Mouse (Mus musculus) cerebellum, adult 18-20 months (tissue): ENCODE data around the gene Nav2.

Experiments
- DNase-seq, 2 experiments: peaks; one replicate each; pipeline ENCODE4 v3.0.0; 2021

Nav2 gene

GRCm38 (mm10) chr7:49257234-49257906 is 348.9 kb downstream of the Nav2 start:
- DNase-seq: peak in 1 of 2 experiments; percentile 45

DNA sequence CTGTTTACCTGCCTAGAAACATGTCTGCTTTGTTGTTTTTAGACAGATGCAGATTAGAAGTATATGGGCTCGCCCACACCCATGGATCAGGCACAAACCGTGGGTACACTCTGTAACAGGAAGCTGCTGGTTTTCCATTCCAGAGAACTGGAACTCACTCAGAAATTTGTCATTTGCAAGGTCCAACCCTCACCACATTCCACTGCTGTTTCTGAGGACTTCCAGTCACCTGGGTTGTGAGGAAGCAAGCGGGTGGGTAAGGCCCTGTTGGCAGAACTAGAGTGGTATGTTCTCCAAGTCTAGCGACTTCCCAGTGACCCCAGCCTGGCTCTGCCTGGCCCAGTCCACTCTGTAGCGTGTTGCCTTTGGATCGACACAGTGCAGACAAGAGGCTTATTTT is 349.6 kb downstream of the Nav2 start:
- peak; percentile 20 to 31 for DNase-seq

GRCm38 (mm10) chr7:49261941-49262511 is 353.5 kb downstream of the Nav2 start:
- peak; percentile 69 to 71 for DNase-seq

DNA sequence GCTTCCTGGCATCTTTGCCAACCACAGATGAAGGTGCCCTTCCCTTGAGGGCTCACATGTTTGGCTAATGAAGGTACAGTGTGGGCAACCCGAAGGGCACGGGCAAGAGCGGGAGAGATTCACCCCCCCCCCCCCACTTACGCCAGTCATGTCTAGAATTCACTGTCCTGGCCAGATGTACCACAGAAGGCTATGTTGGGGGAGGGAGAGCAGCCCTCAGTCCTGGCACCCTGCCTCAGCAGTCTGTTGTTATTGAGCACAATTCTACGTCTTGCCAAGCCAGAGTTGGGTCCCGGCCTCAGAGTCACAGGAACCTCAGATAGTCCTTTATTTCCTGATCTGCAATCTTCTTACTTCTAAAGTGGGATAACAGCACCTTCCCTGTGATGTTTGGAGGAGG is 357.9 kb downstream of the Nav2 start:
- peak; percentile 68 to 74 for DNase-seq

DNA sequence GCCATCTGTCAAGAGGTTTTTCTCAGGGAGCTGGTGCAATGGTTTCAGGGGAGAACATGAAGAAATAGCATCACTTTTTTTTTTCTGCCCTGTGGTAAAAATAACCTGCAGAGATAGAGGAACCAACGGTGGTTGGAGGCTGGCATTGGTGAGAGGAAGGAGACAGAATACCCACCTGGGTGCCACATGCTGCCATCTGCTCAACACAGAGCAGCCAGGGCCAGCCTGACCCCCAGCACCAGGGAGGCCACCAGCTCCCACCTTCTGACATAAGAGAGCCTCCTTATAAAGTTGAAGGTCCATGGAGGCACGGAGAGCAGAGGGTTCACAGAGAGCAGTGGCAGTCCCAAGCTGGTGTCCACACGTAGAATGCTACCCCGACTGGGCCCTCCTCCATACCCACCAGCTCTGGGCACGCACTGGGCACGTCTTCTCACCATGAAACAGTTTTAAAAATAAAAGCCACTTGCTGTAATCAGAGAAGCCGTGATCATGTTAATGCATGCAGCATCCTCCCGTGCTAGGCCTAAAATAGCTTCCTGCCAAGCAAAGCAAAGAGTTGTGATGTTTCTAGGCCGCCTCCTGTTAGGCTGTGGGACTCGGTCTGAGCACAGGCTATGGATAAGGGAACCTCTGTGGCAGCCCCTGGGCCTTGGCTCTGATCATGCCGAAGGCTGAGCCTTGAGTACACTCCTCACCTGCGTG is 359.3 kb downstream of the Nav2 start:
- peak; percentile 80 to 82 for DNase-seq

DNA sequence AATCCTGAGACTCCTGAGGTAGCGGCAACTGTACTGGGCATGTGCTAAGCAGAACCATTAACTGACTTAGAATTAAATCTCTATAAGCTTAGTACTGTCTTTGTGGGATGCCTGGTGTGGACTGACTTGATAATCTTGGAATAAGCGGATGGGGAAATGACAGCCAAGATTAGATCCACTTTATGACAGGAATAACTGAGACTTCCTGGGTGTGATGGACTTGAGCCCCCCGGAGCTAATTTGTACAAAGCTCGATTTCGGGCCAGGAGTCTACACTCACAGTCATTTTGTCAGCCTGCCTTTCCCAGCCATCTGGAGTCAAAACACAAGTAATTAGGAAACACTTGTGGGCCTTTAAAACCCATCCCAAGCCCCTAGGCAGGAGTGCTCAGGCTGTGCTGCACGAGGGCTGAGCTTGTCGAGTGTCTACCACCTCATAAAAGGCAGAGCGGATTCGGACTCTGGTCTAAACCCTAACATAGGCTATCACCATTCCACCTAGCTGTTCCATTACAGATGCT is 359.9 kb downstream of the Nav2 start:
- DNase-seq: no peak

GRCm38 (mm10) chr7:49270855-49271254 is 362.3 kb downstream of the Nav2 start:
- DNase-seq: no peak

DNA sequence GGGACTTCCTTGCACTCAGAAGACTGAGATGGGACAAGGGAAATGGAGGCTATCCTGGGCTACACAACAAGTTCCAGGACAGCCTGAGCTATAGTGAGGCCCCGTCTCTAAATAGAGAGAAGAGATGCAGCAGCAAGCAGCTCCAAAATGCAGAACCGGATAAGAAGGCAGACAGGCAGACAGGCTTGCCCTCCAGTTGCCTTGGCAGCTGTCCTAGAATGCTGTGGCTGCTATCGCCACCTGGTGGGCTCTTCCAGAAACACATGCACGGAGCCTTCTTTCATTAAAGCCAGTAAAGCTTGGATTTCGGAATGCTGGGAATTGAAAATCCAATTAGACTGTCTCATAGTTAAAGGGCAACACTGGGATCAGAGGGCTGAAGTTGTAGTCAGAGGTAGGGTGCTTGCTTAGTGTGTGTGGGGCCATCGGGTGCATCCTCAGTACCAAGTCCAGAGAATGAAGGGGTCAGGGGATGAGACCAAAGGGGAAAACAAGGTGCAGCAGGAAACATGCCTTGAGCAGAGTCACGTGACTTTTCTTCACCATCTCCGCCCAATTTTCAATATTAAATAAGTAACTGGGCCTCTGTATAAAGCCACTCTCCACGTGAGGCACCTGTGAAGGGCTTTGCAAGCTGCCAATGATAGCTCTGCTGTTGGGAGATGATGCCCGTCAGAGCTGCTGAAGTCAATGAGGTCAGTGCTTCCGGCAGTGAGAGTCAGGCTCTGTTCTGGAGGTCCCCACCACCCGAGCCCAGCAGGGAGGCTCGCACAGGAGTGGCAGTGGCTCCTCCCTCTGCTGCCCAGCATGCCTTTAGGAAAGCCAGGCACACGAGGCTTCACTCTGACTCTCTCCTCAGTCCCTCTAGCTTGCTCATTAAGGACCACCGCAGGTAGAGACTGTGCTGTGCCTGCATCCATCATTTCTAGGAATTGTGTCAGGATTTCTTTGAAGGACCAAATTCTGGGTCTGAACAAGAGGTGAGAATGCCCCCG is 364.2 kb downstream of the Nav2 start:
- peak; percentile 76 to 91 for DNase-seq

DNA sequence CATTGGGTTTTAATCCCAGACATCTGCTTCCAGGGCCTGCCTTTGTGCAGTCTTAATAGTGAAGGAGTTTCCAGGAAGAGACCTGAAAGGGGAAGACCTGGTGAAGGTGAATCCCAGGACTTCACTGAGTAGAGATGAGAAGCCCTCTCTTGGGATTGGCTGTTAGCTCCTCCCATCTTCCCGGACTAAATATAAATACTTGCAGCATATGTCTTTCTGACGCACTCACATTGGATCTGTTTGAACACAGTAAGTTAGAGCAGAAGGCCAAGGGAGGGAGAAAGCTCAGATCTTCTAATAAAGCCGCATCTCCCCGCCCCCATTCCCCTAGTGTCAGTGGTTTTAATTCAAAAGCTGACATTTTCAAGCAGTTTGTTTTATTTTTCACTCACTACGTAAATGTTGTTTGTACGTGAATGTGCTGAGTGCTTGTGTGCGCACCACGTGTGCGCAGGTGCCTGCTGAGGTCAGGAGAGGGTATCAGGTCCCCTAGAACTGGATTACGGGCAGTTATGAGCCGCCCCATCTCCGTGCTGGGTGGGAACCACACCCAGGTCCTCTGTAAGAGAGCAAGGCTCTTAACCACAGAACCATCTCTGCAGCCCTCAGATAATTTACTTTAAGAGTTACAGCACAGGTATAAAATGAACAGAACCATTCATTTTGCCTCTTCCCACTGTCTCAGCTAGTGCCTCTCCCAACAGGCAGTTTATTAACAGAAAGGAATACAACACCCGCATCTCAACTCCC is 365.6 kb downstream of the Nav2 start:
- no peak for DNase-seq

GRCm38 (mm10) chr7:49274676-49275075 is 366.2 kb downstream of the Nav2 start:
- DNase-seq: peak; percentile 67 to 78

DNA sequence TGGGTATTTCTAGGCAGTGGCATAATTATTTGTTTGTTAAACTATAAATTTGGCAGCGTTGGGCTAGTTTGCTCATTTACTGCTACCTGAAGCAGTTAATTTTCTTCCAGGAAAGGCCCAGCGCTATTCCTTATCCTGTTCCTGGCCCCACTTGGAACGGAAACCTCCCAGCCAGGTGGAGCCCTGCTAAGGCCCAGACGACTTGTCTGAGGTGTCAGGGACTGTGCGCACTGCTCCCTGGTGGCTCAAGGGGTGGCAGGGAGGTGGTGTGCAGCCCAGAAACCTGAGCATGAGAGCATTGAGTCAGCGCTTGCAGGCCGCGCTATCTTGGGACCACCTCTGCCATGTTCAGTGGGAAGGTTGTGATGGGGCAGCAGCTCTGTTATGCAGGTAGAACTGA is 367.6 kb downstream of the Nav2 start:
- DNase-seq: no peak

DNA sequence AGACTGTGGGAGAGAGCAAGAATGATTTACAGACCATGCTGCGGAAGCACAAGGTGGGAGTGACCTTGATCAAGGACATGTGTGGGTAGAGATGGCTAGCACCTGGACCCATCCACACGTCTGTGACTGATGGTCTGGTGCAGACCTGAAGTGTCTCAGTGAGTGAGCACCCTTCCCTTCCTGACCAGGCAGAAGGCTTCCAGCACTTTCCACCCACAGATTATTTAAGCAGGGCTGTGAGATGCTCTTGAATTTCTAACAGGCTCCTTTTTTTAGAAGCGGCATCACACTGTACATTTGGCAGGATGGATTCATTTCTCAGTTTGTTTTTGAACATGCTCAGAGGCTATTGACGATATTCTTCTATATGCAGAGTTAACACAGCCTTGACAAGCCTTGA is 369.2 kb downstream of the Nav2 start:
- DNase-seq: no peak

DNA sequence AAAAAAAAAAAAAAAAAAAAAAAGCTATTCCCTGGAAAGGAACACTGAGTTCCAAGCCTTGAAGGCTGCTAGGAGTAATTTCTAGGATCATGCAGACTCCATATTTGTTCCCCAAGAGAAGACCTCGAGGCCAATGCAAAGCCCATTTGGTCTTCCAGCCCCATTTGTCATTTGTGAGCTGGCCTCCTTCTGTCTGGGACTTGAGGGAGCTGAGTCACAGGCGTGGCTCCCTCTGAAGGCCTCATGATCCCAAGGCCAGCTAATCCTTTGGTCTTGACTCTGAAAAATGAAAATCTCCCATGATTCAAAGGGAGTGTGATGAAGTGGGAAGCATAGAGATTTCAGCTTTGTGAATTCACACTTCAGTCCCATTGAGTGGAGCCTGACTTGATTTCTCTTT is 370.0 kb downstream of the Nav2 start:
- DNase-seq: no peak

DNA sequence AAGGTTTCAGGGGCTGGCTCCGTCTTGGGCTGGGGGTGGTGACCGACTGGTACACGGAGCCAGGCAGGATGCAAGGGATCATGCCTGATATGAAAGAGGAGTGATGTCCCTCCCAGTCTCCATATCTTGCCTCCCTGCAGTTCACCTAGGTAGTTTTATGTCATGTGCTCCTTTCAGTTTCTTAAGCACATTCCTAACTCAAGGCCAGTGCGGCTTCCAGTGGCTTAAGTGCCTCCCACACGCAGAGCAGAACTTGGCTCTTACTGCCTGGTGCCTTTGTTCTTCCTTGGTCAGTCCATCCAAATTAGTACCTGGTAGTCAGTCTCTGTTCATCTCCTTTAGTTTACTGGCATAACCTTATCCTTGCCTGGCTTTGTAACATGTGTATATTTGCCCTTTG is 371.9 kb downstream of the Nav2 start:
- no peak for DNase-seq

DNA sequence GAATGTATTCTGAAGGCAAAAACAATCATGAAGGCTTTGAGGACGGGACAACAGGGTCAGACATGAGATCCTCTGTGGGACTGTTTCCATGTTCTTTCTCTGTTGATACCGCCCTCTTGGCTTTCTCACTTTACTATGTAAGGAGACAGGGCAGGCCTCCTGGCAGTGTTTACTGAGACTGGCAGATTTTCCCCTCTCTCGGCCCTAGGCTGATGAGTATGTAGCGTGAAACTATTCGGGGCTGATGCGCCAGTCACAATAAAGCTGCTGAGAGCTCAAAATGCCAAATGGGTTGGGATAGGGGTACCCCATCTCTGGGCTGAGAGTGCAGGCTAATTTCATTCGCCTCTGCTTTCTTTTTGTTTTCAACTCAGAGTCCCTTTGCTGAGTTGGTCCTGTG is 373.9 kb downstream of the Nav2 start:
- DNase-seq: no peak

DNA sequence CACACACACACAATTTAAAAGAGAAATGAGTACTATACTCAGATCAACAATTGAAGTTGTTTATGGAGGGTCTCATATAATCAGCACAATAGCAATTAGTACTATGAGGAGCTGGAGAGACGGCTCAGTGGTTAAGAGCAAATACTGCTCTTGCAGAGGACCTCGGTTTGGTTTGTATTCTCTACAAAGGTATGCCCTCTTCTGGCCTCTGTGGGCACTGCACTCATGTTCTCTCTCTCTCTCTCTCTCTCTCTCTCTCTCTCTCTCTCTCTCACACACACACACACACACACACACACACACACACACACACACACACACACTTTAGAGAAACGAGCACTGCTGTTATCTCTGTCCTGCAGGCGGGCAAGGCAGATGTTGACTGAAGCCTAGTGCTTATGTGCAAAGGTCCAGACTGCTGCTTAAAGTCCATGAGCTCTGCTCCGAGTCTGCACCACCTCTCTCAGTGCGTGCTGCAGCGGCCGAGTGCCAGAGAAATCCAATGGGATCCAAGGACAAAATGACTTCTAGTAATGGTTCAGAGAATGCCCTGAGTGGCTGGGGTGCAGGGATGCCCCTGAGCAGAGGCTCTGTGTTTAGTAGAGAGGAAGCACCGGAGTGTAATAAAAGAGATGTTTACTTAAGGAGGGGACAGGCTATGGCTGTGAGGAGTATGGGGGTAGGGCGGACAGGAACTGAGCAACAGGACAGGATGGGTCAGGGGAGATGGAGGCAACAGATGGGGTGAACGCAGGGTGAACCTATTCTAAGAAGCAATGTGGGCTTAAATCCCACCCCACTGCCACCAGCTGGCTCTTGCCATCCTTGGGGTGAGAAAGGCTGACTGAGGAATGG is 375.2 kb downstream of the Nav2 start:
- no peak for DNase-seq

DNA sequence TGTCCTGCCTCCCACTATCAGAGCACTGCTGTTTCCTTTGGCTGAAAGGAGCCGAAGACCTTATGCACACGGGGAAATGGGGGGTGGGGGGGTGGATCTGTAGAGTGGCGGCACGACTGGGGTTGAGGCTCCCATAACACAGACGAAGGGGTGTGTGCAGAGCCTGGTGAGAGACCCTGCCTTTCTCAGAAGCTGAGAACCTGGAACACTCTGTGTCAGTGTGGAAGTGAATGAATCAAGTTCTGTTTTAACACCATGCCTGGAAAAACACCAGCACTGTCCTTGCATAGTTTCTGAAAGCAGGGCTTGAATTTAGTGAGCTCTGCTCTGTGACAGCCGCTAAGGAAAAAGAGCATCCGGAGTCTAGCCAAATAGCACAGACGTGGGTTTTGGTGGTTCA is 379.7 kb downstream of the Nav2 start:
- DNase-seq: no peak

DNA sequence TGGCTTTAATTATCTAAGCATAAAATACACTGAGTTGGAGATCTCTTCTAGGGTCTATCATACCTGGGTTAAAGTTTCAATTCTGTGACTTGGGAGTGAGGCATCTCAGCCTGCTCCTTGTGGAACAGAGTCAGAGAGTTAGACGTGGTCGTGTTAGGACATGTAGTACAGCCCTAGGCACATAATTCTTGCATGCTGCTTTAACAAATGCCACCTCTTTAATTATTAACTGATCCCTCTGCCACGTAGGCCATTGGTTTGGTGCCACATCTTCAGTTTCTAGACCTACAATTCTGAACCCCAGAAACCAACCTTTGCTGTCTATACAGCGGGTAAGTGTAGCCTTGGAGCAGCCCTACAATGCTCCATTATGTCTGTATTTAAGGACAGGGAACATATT is 381.8 kb downstream of the Nav2 start:
- no peak for DNase-seq

DNA sequence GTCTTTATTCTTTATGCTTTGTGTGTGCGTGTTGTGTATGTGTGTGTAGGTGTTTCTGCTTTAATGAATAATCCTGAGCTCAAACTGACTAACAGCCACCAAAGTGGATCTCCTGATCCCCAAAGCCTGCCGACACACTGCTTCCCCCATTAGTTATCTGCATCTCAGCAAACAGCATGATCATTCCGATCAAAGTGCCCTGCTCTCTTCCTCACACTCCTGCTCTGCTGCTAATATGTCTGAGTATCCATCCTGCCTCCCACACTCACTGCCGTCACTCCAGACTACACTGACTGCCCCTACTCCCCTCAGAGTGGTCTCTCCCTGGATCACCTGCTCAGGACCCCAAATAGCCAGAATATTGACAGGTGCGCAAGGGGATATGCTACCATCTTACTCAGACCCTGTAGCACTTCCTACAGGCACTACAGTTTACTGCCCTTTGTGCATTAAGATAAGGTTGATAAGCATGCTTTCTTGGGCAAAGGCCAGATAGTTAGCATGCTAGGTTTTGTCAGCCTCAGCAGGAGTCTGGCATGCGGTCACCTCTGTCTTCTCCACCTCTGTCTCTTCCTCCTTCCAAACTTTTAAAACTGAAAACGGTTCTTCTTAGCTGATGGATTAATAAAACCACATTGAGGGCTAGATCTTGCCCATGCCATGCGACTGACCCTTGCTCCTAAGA is 382.8 kb downstream of the Nav2 start:
- no peak for DNase-seq

- no peak for DNase-seq
Observed at GRCm38 (mm10) chr7:49297148-49297547, 388.6 kb downstream of the Nav2 start.
